Comparison of ENCODE assay signal across 12 mouse cellular contexts in the genomic region with DNA sequence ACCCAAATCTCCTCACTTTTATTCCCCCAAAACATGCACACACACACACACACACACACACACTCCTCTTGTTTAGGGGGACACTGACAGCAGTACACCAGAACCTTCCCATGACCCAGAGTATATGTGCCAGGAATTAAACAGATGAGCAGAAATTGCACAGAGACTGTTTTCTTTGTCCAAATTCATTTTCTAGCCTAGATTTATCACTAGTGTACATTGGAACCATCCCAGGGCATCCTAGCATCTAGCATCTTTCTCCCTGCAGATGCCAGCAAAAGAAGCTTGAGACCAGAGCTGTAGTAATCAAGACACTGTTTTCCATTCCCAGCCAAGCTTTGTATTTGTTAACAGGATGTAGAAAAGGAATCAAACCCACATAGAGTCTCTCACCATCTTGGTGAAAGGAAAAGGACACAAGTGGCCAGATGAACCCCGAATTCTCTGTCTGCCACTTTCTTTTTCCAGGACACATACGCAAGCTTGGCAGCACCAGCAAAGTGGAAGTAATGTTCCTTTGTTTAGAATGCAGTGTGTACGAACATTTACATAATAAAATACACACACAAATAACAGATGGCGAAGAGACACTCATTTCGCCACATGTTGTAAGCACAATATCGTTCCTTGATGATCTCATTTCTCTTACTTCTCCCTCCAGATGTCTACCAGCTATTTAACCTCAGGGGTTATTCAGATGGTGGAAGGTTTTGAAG.
DNase-seq lines count a peak whose midpoint lies in the region; ATAC-seq and TF ChIP-seq lines count a peak whose summit lies in the region.
"Had no signal": no experiment of that assay in that cellular context is flagged by ENCODE, and none has a peak within 500 bp of the region (broad histone marks: within the 10 kb centered on the region; RNA-seq: fewer than 3 reads in every experiment).

No protein-coding gene starts in this region.

- no peak overlapping the region for H3K27ac ChIP-seq in lung, postnatal 0 days (ENCODE audit: low read length)
- H3K27ac ChIP-seq in forebrain, embryonic 10.5 days: 0 out of 2 replicates have a peak overlapping the region, but pooled peaks have one; percentile 15
- peak overlapping the region; percentile 79 for H3K27ac ChIP-seq in hindbrain, embryonic 11.5 days (ENCODE audit: low read depth, low read length)
- peak overlapping the region; percentile 27; the same call in 1 of the 2 replicates for H3K27ac ChIP-seq in midbrain, postnatal 0 days (ENCODE audit: low read depth, low read length)
- H3K27ac ChIP-seq: kidney, embryonic 15.5 days had no signal

- no peaks in the 10 kb centered on the region for H3K27me3 ChIP-seq in lung, postnatal 0 days (replicated peaks; ENCODE audit: insufficient read depth, low read length)
- H3K27me3 ChIP-seq in forebrain, embryonic 10.5 days (ENCODE audit: poor library complexity, severe bottlenecking): no peaks in the 10 kb centered on the region
- no peaks in the 10 kb centered on the region for H3K27me3 ChIP-seq in hindbrain, embryonic 11.5 days (ENCODE audit: control insufficient read depth, insufficient read depth, low read length)
- H3K27me3 ChIP-seq in midbrain, postnatal 0 days (ENCODE audit: insufficient read depth, low read length): no peaks in the 10 kb centered on the region
- H3K27me3 ChIP-seq: kidney, embryonic 15.5 days had no signal

- no peak overlapping the region for H3K9ac ChIP-seq in lung, postnatal 0 days (replicated peaks; ENCODE audit: low read depth)
- H3K9ac ChIP-seq in hindbrain, embryonic 11.5 days (ENCODE audit: low read depth, low read length): peak overlapping the region; percentile 11; the same call in 1 of the 2 replicates
- H3K9ac ChIP-seq in midbrain, postnatal 0 days (replicated peaks; ENCODE audit: low read length, poor library complexity, severe bottlenecking): no peak overlapping the region
- H3K9ac ChIP-seq: kidney, embryonic 15.5 days; liver, postnatal 0 days had no signal

- H3K4me1 ChIP-seq in lung, postnatal 0 days (ENCODE audit: insufficient read depth, low read depth, low read length): no peaks in the 10 kb centered on the region
- H3K4me1 ChIP-seq in forebrain, embryonic 10.5 days: no peaks in the 10 kb centered on the region
- H3K4me1 ChIP-seq in hindbrain, embryonic 11.5 days (replicated peaks; ENCODE audit: control insufficient read depth, insufficient read depth, low read length): no peaks in the 10 kb centered on the region
- H3K4me1 ChIP-seq in midbrain, postnatal 0 days (ENCODE audit: insufficient read depth, low read length): no peaks in the 10 kb centered on the region
- H3K4me1 ChIP-seq: kidney, embryonic 15.5 days had no signal

- no peak for TF ChIP-seq CTCF in lung, postnatal 0 days (IDR thresholded peaks at IDR 0.05)
- TF ChIP-seq CTCF in midbrain, postnatal 0 days (IDR thresholded peaks at IDR 0.05): no peak

- peak; percentile 4 for DNase-seq in lung, postnatal 0 days (ENCODE audit: low spot score)
- DNase-seq in lung, postnatal 4 days: no peak
- no peak for DNase-seq in forebrain, embryonic 10.5 days (ENCODE audit: extremely low spot score, low spot score)
- DNase-seq in hindbrain, embryonic 11.5 days (ENCODE audit: low spot score): peak; percentile 27
- peak; percentile 79 for DNase-seq in midbrain, postnatal 0 days (ENCODE audit: low spot score)
- DNase-seq in adrenal gland, adult 8-10 months: no peak
- no peak for DNase-seq in frontal cortex, postnatal 10 days (ENCODE audit: low spot score in 2 of 2)
- DNase-seq: heart, postnatal 4 days; liver, postnatal 0 days; thymus, adult 2 months had no signal

- ATAC-seq in lung, postnatal 0 days: no peak
- ATAC-seq in hindbrain, embryonic 11.5 days (ENCODE audit: low FRiP score): peak; percentile 72
- ATAC-seq in midbrain, postnatal 0 days (ENCODE audit: low FRiP score): no peak; the same call in 1 of the 2 replicates
- no peak for ATAC-seq in erythroid progenitor cell, adult 5-6 weeks (replicated peaks; ENCODE audit: low FRiP score, poor library complexity, severe bottlenecking)
- ATAC-seq: liver, postnatal 0 days had no signal

- 68% methylated on average over 6 of the region's 6 CpGs for WGBS in lung, postnatal 0 days
- WGBS in forebrain, embryonic 10.5 days: 85% methylated on average over 6 of the region's 6 CpGs
- WGBS in hindbrain, embryonic 11.5 days: 59% methylated on average over 6 of the region's 6 CpGs
- 62% methylated on average over 6 of the region's 6 CpGs for WGBS in midbrain, postnatal 0 days

- TF ChIP-seq EP300 in lung, postnatal 0 days (IDR thresholded peaks at IDR 0.05): no peak

- H3K36me3 ChIP-seq in lung, postnatal 0 days (ENCODE audit: insufficient read depth, low read length): no peaks in the 10 kb centered on the region
- no peaks in the 10 kb centered on the region for H3K36me3 ChIP-seq in forebrain, embryonic 10.5 days (replicated peaks)
- no peaks in the 10 kb centered on the region for H3K36me3 ChIP-seq in hindbrain, embryonic 11.5 days (ENCODE audit: control insufficient read depth, insufficient read depth, low read length)
- no peaks in the 10 kb centered on the region for H3K36me3 ChIP-seq in midbrain, postnatal 0 days (ENCODE audit: insufficient read depth, low read length)
- H3K36me3 ChIP-seq: kidney, embryonic 15.5 days had no signal

- H3K9me3 ChIP-seq in lung, postnatal 0 days (ENCODE audit: low read length): no peaks in the 10 kb centered on the region
- no peaks in the 10 kb centered on the region for H3K9me3 ChIP-seq in forebrain, embryonic 10.5 days
- H3K9me3 ChIP-seq in hindbrain, embryonic 11.5 days (ENCODE audit: control insufficient read depth, low read length): no peaks in the 10 kb centered on the region
- no peaks in the 10 kb centered on the region for H3K9me3 ChIP-seq in midbrain, postnatal 0 days (ENCODE audit: low read length)
- H3K9me3 ChIP-seq: kidney, embryonic 15.5 days had no signal

- H3K4me3 ChIP-seq in lung, postnatal 0 days (ENCODE audit: low read depth, low read length): no peak overlapping the region
- no peak overlapping the region for H3K4me3 ChIP-seq in forebrain, embryonic 10.5 days
- H3K4me3 ChIP-seq in hindbrain, embryonic 11.5 days (ENCODE audit: low read depth, low read length): no peak overlapping the region
- H3K4me3 ChIP-seq in midbrain, postnatal 0 days (ENCODE audit: low read depth, low read length): no peak overlapping the region
- H3K4me3 ChIP-seq: kidney, embryonic 15.5 days had no signal

- no peak overlapping the region for H3K4me2 ChIP-seq in lung, postnatal 0 days (replicated peaks; ENCODE audit: low read depth, low read length)
- H3K4me2 ChIP-seq in hindbrain, embryonic 11.5 days (replicated peaks; ENCODE audit: low read depth, low read length): no peak overlapping the region
- no peak overlapping the region for H3K4me2 ChIP-seq in midbrain, postnatal 0 days (ENCODE audit: low read depth, low read length, poor library complexity, severe bottlenecking)
- H3K4me2 ChIP-seq: kidney, embryonic 15.5 days had no signal

Comparison
In these comparisons a context has a peak if more than half of its experiments do, and no peak if none do; other contexts are left out.
1. DNase-seq: peak in lung, postnatal 0 days (single experiment), hindbrain, embryonic 11.5 days (single experiment) and midbrain, postnatal 0 days (single experiment); none in lung, postnatal 4 days (0 of 2), forebrain, embryonic 10.5 days (single experiment), adrenal gland, adult 8-10 months (single experiment) and frontal cortex, postnatal 10 days (0 of 2).